Mouse (Mus musculus) embryonic facial prominence, embryonic 11.5 days (tissue): Measurements from ENCODE around the gene Mpzl1. TPM values are rescaled to one million over a fixed set of nuclear protein-coding genes. Genes with fewer than 3 reads are reported as not detected.

ENCODE experiments used
- ATAC-seq: fragments of 200-750 bp; cut with Nextera tagmentation; replicated peaks from 2 replicates; pipeline ENCODE4 v1.8.0; 2017; ENCODE audit warnings: low read depth; ENCODE audit not compliant: insufficient number of reproducible peaks, low FRiP score, low TSS enrichment
- DNase-seq: peaks from one replicate; pipeline ENCODE4 v3.0.0-alpha.2; 2015; ENCODE audit warnings: low spot score
- H3K27ac ChIP-seq: fragments of 300-500 bp; sonication (generic); replicated peaks from 2 replicates; pipeline ENCODE4 v1.5.1; 2014; ENCODE audit warnings: mild to moderate bottlenecking, low read depth, low read length, control low read depth
- H3K27me3 ChIP-seq: fragments of 300-500 bp; sonication (generic); 2 replicates; pipeline ENCODE4 v1.6.1; 2014; ENCODE audit warnings: mild to moderate bottlenecking, low read length, moderate library complexity, mixed read lengths; ENCODE audit not compliant: control insufficient read depth, insufficient read depth
- H3K36me3 ChIP-seq: fragments of 300-500 bp; sonication (generic); replicated peaks from 2 replicates; pipeline ENCODE4 v1.6.1; 2014; ENCODE audit warnings: low read depth, mild to moderate bottlenecking, low read length, moderate library complexity, mixed read lengths; ENCODE audit not compliant: control insufficient read depth, insufficient read depth
- H3K4me1 ChIP-seq: fragments of 300-500 bp; sonication (generic); 2 replicates; pipeline ENCODE4 v1.6.1; 2014; ENCODE audit warnings: low read length, mixed read lengths; ENCODE audit not compliant: control insufficient read depth, insufficient read depth
- H3K4me2 ChIP-seq: fragments of 300-500 bp; sonication (generic); 2 replicates; pipeline ENCODE4 v1.6.1; 2014; ENCODE audit warnings: low read depth, mild to moderate bottlenecking, control low read depth, low read length, moderate library complexity
- H3K4me3 ChIP-seq: fragments of 300-500 bp; sonication (generic); 2 replicates; pipeline ENCODE4 v1.5.1; 2014; ENCODE audit warnings: low read depth, low read length, control low read depth
- H3K9ac ChIP-seq: fragments of 300-500 bp; sonication (generic); replicated peaks from 2 replicates; pipeline ENCODE4 v1.6.1; 2014; ENCODE audit warnings: mild to moderate bottlenecking, control low read depth, low read length
- H3K9me3 ChIP-seq: fragments of 300-500 bp; sonication (generic); replicated peaks from 2 replicates; pipeline ENCODE4 v1.6.1; 2016; ENCODE audit warnings: mild to moderate bottlenecking, low read length, inconsistent platforms, mixed read lengths; ENCODE audit not compliant: control insufficient read depth
- WGBS: fragments of 180-500 bp; shearing (Covaris S2); extraction: QIAGEN DNeasy Blood & Tissue Kit; methylation state at CpG from one replicate; pipeline ENCODE4 v1.1.7; 2014; 5-methylcytosine and 5-hydroxymethylcytosine counted together
- polyA plus RNA-seq: library from polyadenylated mRNA; unstranded; fragments of >200 nt; fragmentation: Nextera tagmentation; extraction: Ambion mirVana; gene quantifications from 2 replicates; pipeline ENCODE4 v1.2.1, GENCODE M21; 2014

The Mpzl1 gene
- polyA plus RNA-seq, 1 experiment from 2014 or later: 158 TPM

- 94% methylated on average over 3 of the region's 3 CpGs for WGBS
- no peak for ATAC-seq
Observed at GRCm38 (mm10) chr1:165581255-165581654, 53.1 kb downstream of the Mpzl1 start.

GRCm38 (mm10) chr1:165579332-165579731 lies 55.0 kb downstream of the Mpzl1 start:
- no peak for ATAC-seq
- no peaks in the 10 kb centered on the region for H3K36me3 ChIP-seq
- WGBS: 47% methylated on average over 5 of the region's 5 CpGs

More at GRCm38 (mm10) chr1:165581255-165581654, 53.1 kb downstream of the Mpzl1 start:
- Histone ChIP-seq H3K9me3 (no peaks in the 10 kb centered on the region), H3K36me3 (no peaks in the 10 kb centered on the region), H3K27ac (no peak overlapping the region), H3K4me1 (no peaks in the 10 kb centered on the region), H3K4me2 (no peak overlapping the region), H3K4me3 (no peak overlapping the region), H3K27me3 (no peaks in the 10 kb centered on the region), H3K9ac (no peak overlapping the region)
- no peak for DNase-seq

DNA sequence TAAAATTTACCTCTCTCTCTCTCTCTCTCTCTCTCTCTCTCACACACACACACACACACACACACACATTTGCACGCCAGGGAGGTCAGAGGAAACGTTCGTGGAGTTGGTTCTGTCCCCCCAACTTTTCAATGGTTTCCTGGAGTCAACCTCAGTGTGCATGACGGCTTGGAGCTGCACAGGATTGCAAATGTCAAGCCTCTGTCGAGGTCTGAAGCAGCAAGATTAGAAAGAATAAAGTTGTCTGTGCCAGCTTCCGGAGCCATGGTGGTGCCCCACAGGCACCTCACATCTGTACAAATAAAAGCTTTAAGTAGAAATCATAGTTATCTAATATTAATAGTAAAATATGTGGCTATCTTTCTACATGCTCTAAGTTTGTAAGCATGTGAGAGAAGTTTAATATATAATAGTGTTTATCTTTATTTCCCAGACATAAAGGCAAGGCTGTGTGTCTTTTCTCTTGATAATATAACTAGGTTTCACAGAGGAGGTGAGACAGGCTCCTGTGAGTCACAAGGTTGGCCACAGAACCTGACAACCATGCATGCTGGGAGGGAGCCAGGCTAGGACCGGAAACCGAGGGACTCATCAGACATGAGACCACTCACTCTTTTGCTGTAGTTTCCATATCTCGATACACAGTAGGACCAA lies 57.8 kb downstream of the Mpzl1 start:
- Histone ChIP-seq H3K4me2 (no peak overlapping the region), H3K4me1 (no peaks in the 10 kb centered on the region), H3K27ac (no peak overlapping the region), H3K9ac (no peak overlapping the region), H3K36me3 (no peaks in the 10 kb centered on the region), H3K4me3 (no peak overlapping the region), H3K9me3 (no peaks in the 10 kb centered on the region), H3K27me3 (no peaks in the 10 kb centered on the region)
- WGBS: 84% methylated on average over 9 of the region's 9 CpGs
- ATAC-seq: no peak
- DNase-seq: no peak

More at GRCm38 (mm10) chr1:165579332-165579731, 55.0 kb downstream of the Mpzl1 start:
- Histone ChIP-seq H3K27me3 (no peaks in the 10 kb centered on the region), H3K9ac (no peak overlapping the region), H3K4me2 (no peak overlapping the region), H3K4me3 (no peak overlapping the region), H3K9me3 (no peaks in the 10 kb centered on the region), H3K4me1 (no peaks in the 10 kb centered on the region), H3K27ac (no peak overlapping the region)
- DNase-seq: peak; percentile 37

GRCm38 (mm10) chr1:165576005-165576404 lies 58.3 kb downstream of the Mpzl1 start:
- Histone ChIP-seq H3K27me3 (no peaks in the 10 kb centered on the region), H3K4me1 (no peaks in the 10 kb centered on the region), H3K9me3 (no peaks in the 10 kb centered on the region), H3K36me3 (no peaks in the 10 kb centered on the region), H3K27ac (no peak overlapping the region), H3K9ac (no peak overlapping the region), H3K4me3 (no peak overlapping the region), H3K4me2 (no peak overlapping the region)
- DNase-seq (no peak), ATAC-seq (no peak)
- WGBS: 78% methylated on average over 4 of the region's 4 CpGs

DNA sequence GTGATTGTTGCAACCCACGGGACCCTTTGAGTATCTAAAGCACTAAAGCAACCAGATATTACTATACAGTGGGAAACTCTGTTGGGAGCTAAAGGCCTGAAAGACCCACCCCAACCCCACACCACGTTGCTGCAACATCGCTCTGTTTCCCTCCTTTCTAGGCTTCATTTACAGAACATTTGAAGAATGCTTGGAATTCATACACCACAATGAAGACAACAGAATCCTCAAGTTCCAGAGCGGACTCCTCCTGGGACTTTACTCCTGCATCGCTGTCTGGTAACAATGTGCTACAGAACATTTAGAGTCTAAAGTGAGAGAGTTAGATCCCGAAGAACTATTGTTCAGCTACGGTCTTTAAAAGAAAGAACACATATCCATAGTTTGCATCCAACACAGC lies 66.9 kb downstream of the Mpzl1 start:
- H3K27me3 ChIP-seq: no peaks in the 10 kb centered on the region
- H3K4me2 ChIP-seq: no peak overlapping the region
- no peaks in the 10 kb centered on the region for H3K9me3 ChIP-seq
- DNase-seq: no peak
- no peak overlapping the region for H3K9ac ChIP-seq
- ATAC-seq: no peak
- no peak overlapping the region for H3K4me3 ChIP-seq
- H3K4me1 ChIP-seq: no peaks in the 10 kb centered on the region
- WGBS: 76% methylated on average over 7 of the region's 7 CpGs
- H3K27ac ChIP-seq: no peak overlapping the region
- H3K36me3 ChIP-seq: no peaks in the 10 kb centered on the region

GRCm38 (mm10) chr1:165565283-165565682 lies 69.1 kb downstream of the Mpzl1 start:
- ATAC-seq (no peak), DNase-seq (no peak)
- Histone ChIP-seq H3K27me3 (no peaks in the 10 kb centered on the region), H3K4me2 (no peak overlapping the region), H3K4me3 (no peak overlapping the region), H3K9me3 (no peaks in the 10 kb centered on the region), H3K4me1 (no peaks in the 10 kb centered on the region), H3K27ac (no peak overlapping the region), H3K9ac (no peak overlapping the region), H3K36me3 (no peaks in the 10 kb centered on the region)
- WGBS: 99% methylated on average over 4 of the region's 4 CpGs

GRCm38 (mm10) chr1:165559073-165559472 lies 75.3 kb downstream of the Mpzl1 start:
- Histone ChIP-seq H3K4me2 (no peak overlapping the region), H3K4me3 (no peak overlapping the region), H3K36me3 (no peaks in the 10 kb centered on the region), H3K9me3 (no peaks in the 10 kb centered on the region), H3K4me1 (no peaks in the 10 kb centered on the region), H3K9ac (no peak overlapping the region), H3K27me3 (no peaks in the 10 kb centered on the region), H3K27ac (no peak overlapping the region)
- no peak for ATAC-seq
- no peak for DNase-seq
- WGBS: 91% methylated on average over 9 of the region's 9 CpGs

- Histone ChIP-seq H3K27ac (no peak overlapping the region), H3K36me3 (no peaks in the 10 kb centered on the region), H3K4me2 (no peak overlapping the region), H3K4me3 (no peak overlapping the region), H3K9me3 (peaks cover 2% of the 10 kb centered on the region), H3K9ac (no peak overlapping the region), H3K4me1 (no peaks in the 10 kb centered on the region), H3K27me3 (no peaks in the 10 kb centered on the region)
- DNase-seq (no peak), ATAC-seq (no peak)
- 71% methylated on average over 2 of the region's 2 CpGs for WGBS
Observed at GRCm38 (mm10) chr1:165556711-165557110, 77.6 kb downstream of the Mpzl1 start.
